Mouse (Mus musculus) bone marrow macrophage, adult 2 months (primary cell): Measurements from ENCODE around the gene Nlrp3. TPM values are rescaled to one million over a fixed set of nuclear protein-coding genes. Genes with fewer than 3 reads are reported as not detected.
A peak's percentile ranks its signal among the peaks of the same experiment; 100 is the strongest.
"Not testable (repeated sequence)": the region's sequence is repeated elsewhere in the genome, so short reads cannot be mapped to it uniquely, and the experiment has no call there.

Experiments
- H3K27ac ChIP-seq: 2 replicates; pipeline ENCODE4 v1.5.1; 2012; ENCODE audit warnings: low read depth, low read length; ENCODE audit not compliant: insufficient read depth
- H3K4me1 ChIP-seq: 2 replicates; pipeline ENCODE4 v1.6.1; 2012; ENCODE audit warnings: low read length; ENCODE audit not compliant: control insufficient read depth, insufficient read depth
- H3K4me3 ChIP-seq: 2 replicates; pipeline ENCODE4 v1.5.1; 2012; ENCODE audit warnings: mild to moderate bottlenecking, low read length, moderate library complexity; ENCODE audit not compliant: insufficient read depth
- CTCF ChIP-seq: IDR thresholded peaks from 2 replicates; pipeline ENCODE4 v1.5.1; 2012; ENCODE audit warnings: low read depth, mild to moderate bottlenecking, low read length, moderate library complexity
- POLR2A ChIP-seq: IDR thresholded peaks from 2 replicates; pipeline ENCODE4 v1.6.1; 2012; ENCODE audit warnings: mild to moderate bottlenecking, low read depth, low read length, borderline replicate concordance
- polyA plus RNA-seq: library from polyadenylated mRNA; stranded (reverse); fragments of >200 nt; gene quantifications from 2 replicates; pipeline ENCODE4 v1.2.4, GENCODE M21; 2012; ENCODE audit not compliant: missing spikeins, insufficient read depth, insufficient read length

Nlrp3 gene
- polyA plus RNA-seq, 1 experiment, result 52.3 TPM

GRCm38 (mm10) chr11:59560906-59561305, 19.5 kb downstream of the Nlrp3 start:
- Histone ChIP-seq H3K4me3 (no peak overlapping the region), H3K4me1 (peaks cover 33% of the 10 kb centered on the region), H3K27ac (no peak overlapping the region)
- no peak for TF ChIP-seq POLR2A

- no peak for TF ChIP-seq CTCF
- Histone ChIP-seq H3K4me3 (no peak overlapping the region), H3K4me1 (peaks cover 29% of the 10 kb centered on the region), H3K27ac (no peak overlapping the region)
Observed at GRCm38 (mm10) chr11:59562336-59562735, 21.0 kb downstream of the Nlrp3 start.

- H3K4me3 ChIP-seq, result no peak overlapping the region
- H3K4me1 ChIP-seq, result peaks cover 27% of the 10 kb centered on the region
- H3K27ac ChIP-seq, result no peak overlapping the region
- TF ChIP-seq POLR2A, result no peak
- no peak for TF ChIP-seq CTCF
Observed at GRCm38 (mm10) chr11:59562837-59563236, 21.5 kb downstream of the Nlrp3 start.

DNA sequence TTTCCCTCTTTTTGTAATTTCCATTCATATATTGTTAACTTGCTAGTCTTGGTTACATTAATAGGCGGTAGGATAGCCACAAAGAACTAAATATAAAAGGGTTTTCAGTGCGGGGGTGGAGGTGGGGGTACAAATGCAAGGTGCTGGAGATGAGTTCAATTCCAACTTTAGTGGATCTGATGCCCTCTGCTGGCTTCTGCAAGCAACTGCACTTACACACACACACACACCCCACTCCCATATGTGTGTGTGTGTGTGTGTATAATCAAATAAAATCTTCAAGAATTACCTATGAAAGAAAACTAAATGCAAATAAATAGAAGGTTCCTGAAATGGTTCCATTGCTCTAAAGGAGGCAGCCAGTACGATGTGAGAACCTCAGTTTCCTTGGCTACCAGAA, 27.9 kb downstream of the Nlrp3 start:
- no peaks in the 10 kb centered on the region for H3K4me1 ChIP-seq
- TF ChIP-seq POLR2A (no peak), CTCF (peak; percentile 71; the same call in 1 of the 2 replicates)
- no peak overlapping the region for H3K27ac ChIP-seq
- no peak overlapping the region for H3K4me3 ChIP-seq

- Histone ChIP-seq H3K4me3 (no peak overlapping the region), H3K27ac (no peak overlapping the region), H3K4me1 (peaks cover 15% of the 10 kb centered on the region)
- TF ChIP-seq CTCF (no peak), POLR2A (no peak)
Observed at GRCm38 (mm10) chr11:59575726-59576125, 34.4 kb downstream of the Nlrp3 start.

GRCm38 (mm10) chr11:59576135-59576534, 34.8 kb downstream of the Nlrp3 start, which contains the start of gene Olfr222:
Gene Olfr222 (minus strand): TSS chr11:59576235.
- not testable (repeated sequence) for H3K27ac ChIP-seq, H3K4me3 ChIP-seq
- peaks cover 15% of the 10 kb centered on the region for H3K4me1 ChIP-seq

- no peak overlapping the region for H3K4me3 ChIP-seq
- H3K4me1 ChIP-seq, result no peaks in the 10 kb centered on the region
- H3K27ac ChIP-seq, result no peak overlapping the region
- no peak for TF ChIP-seq POLR2A
- TF ChIP-seq CTCF, result no peak
Observed at GRCm38 (mm10) chr11:59584539-59584938, 43.2 kb downstream of the Nlrp3 start.

- TF ChIP-seq CTCF, result no peak
- TF ChIP-seq POLR2A, result no peak
- H3K27ac ChIP-seq, result no peak overlapping the region
- no peak overlapping the region for H3K4me3 ChIP-seq
- no peaks in the 10 kb centered on the region for H3K4me1 ChIP-seq
Observed at GRCm38 (mm10) chr11:59589496-59589895, 48.1 kb downstream of the Nlrp3 start.

GRCm38 (mm10) chr11:59593189-59593588, 51.8 kb downstream of the Nlrp3 start, which contains the start of gene Olfr223:
Gene Olfr223 (minus strand): TSS chr11:59593289.
- TF ChIP-seq CTCF, result no peak
- TF ChIP-seq POLR2A, result no peak
- Histone ChIP-seq H3K27ac (no peak within 1 kb of the TSS), H3K4me3 (no peak within 1 kb of the TSS)

GRCm38 (mm10) chr11:59596091-59596490, 54.7 kb downstream of the Nlrp3 start:
- no peak overlapping the region for H3K4me3 ChIP-seq
- TF ChIP-seq CTCF, result no peak
- TF ChIP-seq POLR2A, result no peak

More at GRCm38 (mm10) chr11:59593189-59593588, 51.8 kb downstream of the Nlrp3 start, which contains the start of gene Olfr223:
- no peaks in the 10 kb centered on the region for H3K4me1 ChIP-seq

GRCm38 (mm10) chr11:59596950-59597349, 55.6 kb downstream of the Nlrp3 start:
- Histone ChIP-seq H3K27ac (no peak overlapping the region), H3K4me1 (no peaks in the 10 kb centered on the region), H3K4me3 (no peak overlapping the region)
- TF ChIP-seq CTCF, result no peak
- TF ChIP-seq POLR2A, result no peak

More at GRCm38 (mm10) chr11:59596091-59596490, 54.7 kb downstream of the Nlrp3 start:
- Histone ChIP-seq H3K4me1 (no peaks in the 10 kb centered on the region), H3K27ac (no peak overlapping the region)
